Mouse (Mus musculus) right cerebral cortex, adult 18-20 months (tissue): Measurements from ENCODE around the gene Serping1.

ENCODE experiments used
- DNase-seq: peaks from one replicate; pipeline ENCODE4 v3.0.0; 2022; ENCODE audit warnings: mixed read lengths

Serping1 gene

DNA sequence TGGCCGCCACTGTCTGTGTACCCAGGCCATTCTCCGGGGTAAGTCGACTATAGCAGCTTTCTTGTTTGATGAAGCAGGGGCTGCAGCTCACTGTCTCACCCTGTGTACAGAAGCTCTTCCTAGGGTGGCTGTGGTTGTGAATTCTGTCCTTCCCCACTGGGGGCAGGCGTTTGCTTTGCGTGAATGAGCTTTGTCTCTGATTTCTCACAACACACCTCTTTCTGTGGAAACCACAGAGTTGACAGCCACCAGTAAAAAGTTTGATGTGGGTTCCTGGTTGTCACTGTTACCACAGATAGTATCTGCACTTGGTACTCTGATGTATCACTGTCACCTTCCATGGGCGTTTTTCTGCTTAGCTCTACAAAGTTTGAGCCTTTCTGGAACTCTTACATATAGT is 4.0 kb upstream of the Serping1 start:
- DNase-seq = no peak

DNA sequence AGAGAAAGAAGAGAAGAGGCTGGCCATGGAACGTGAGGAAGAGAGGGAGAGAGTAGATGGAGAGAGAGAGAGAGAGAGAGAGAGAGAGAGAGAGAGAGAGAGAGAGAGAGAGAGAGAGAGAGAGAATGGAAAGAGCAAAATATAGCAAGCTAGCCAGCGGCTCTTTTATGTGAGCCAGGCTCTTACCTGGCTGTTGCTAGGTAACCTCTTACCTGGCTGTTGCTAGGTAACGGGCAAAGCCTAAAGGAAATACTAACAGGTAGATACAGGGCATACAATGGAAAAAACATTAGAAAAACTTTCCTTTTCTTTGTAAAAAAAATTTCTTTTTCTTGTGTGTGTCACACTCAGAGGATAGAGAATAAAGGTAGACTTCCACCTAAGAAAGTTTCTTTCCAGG is 2.5 kb upstream of the Serping1 start:
- no peak for DNase-seq

DNA sequence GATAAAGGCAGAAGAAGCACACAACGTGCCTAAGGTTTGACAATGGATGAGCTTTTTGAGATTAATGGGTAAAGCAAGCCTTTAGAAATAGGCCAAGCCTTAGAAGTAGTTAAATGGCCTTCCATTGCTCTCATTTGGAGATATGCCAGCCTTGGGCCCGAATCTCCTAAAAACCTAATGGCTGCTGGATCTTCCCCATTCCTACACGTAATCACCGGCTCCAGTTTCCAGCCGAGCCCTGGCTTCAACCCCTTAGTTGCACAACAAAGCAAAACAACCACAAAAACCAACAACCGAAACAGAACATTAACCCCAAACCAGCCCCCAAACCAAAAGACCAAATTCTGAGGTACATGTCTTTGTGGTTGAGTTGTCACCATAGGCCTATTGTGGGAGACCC is 421 bp upstream of the Serping1 start:
- no peak for DNase-seq

DNA sequence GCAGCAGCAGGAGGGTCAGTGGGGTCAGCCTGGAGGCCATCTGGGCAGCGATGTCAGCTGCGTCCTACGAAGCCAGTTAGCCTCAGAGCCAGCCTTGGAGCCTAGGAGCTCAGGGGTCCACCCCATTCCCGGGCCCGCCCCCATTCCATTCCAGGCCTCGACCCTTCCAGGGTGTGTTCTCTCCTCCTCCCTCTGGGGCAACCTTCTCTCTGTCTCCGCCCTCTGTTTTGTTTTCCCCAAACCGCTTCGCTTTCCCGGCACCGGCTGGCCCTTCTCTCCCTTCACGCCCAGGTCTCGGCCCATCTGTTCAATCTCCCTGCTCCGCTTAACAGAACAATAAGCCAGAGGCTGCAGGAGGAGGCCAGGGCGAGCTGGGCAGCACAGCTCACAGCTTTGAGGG is 493 bp downstream of the Serping1 start:
- DNase-seq = no peak

DNA sequence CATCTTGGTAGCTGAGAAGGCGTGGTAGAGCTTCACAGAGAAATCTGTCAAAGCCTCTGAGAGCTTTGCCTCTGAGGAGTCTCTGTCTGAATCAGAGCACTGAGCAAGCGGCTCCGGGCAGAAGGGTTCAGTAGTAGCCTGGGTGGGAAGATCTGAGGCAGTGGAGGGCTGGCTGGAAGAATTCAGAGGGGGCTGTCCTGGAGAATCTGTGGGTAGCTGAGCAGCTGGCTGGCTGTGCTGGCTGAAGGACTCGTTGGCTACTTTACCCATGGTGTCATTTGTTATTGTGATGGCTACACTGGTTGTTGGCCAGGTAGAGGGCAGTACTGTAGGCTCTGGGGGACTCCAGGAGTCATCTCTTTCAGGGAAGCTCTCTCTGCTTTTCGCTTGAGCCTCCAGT is 2.0 kb downstream of the Serping1 start:
- no peak for DNase-seq

DNA sequence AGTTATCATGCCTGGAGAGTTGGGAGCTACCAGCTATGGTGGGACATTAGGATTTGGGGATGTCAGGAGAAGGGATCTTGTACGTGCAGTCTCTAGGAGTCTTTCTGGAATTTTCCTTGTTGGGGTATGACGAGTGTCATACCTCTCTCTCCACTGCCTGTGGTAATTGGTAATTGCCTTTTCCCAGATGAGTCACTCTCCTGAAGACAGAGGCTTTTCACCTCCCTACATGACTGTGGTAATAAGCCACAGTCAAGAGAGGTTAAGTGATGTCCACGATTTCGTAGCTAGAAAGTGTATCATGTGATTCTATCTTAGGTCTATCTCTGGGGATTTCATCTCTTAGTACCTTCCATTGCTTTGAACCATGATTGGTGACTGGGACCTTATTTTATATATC is 2.8 kb downstream of the Serping1 start:
- no peak for DNase-seq

DNA sequence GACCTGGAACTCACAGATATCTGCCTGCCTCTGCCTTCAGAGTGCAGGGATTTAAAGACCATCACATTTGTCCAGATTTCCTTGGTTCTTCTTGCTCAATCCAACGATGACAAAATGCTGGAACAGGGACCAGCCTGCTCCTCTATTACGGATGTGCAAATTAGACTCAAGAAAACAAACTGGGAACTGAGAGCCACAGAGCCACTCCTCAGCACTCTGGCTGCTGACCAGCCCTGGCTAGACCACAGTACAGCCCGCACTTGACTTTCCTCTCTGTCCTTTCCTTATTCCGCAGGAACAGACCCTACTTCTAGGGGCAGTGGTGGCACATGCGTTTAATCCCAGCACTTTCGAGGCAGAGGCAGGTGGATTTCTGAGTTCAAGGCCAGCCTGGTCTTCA is 4.7 kb downstream of the Serping1 start:
- no peak for DNase-seq

DNA sequence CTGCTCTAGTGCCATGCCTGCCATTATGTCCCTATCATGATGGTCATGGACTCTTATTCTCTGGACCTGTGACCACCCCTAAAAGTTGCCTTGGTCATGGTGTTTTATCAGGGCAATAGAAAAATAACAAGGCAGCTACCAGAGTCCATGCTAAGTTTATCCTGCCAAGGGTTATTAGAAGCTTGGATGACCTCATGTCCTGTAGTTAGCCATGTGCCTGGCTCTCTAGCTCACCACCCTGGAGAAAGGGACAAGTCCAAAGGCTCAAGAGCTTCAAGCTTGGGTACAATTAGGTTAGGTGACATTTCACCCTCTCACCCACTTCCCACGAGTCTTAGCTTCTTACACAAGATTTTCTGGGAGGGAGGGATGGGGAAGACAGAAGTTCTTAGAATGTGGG is 12.4 kb downstream of the Serping1 start:
- DNase-seq = no peak

DNA sequence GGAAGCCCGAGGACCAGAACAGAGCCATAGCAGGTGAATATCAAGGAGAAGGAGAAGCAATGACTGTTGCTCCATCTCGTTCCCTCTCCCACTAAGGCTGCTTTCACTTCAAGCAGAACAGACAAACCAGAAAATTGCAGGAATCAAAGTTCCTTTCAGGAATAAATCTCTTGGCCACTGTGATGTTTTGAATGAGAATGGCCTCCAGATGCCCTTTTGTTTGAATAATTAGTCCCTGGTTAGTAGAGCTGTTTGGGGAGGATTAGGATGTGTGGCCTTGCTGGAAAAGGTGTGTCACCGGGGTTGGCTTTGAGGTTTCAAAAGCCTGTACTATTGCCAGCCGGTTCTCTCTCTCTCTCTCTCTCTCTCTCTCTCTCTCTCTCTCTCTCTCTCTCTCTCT is 12.9 kb downstream of the Serping1 start:
- DNase-seq = no peak

DNA sequence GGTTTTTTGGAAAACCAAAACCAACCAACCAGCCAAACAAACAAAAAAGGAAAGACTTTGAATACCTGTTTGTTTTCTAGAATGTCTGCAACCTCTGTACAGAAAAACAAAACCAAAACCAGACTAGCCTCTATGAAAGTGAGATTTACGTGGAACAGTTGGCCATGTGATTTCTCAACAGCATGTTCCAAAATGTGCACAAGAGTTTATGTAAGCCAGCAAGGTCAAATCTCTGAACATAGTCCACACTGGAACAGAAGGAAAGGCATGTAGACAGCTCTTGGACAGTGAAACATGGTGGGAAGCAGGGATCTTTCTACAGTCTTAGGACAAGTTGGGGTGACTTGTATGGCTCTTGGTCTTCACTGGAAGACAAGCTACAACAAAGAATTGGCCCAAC is 13.4 kb downstream of the Serping1 start:
- DNase-seq = no peak

DNA sequence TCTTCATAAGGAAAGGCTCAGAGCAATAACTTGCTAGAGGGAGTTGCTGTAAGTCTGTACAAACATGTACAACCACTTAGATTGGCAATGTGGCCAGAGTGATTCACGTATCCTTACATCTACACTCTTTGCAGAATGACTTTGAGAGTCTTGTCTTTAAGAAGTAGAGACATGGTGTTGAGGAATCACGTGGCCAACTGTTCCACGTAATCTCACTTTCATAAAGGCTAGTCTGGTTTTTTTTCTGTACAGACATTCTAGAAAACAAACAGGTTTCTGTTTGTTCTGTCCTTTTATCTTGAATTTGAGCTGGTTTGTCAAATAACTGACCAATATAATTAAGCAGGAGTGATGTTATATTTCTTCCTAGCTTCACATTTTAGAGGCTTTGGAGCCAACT is 13.9 kb downstream of the Serping1 start:
- no peak for DNase-seq

DNA sequence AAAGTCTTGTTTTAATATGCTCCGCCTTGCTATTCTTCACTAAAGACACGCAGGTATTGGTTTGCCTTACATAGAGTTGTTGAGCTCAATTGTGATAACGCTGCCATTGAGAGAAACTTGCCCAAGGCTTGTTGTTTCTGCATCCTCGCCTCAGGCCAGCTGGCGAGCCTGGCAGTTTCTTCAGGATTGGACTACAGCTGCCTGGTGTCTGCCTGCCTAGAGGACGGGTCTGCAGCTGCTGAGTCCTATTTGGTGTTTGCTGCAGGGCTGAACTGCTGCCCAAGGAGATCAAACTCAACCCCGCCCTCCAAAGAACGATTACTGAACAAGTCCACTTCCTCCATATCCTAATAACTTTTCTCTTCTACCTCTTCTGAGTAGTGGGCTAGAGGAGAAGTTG is 14.5 kb downstream of the Serping1 start:
- no peak for DNase-seq

DNA sequence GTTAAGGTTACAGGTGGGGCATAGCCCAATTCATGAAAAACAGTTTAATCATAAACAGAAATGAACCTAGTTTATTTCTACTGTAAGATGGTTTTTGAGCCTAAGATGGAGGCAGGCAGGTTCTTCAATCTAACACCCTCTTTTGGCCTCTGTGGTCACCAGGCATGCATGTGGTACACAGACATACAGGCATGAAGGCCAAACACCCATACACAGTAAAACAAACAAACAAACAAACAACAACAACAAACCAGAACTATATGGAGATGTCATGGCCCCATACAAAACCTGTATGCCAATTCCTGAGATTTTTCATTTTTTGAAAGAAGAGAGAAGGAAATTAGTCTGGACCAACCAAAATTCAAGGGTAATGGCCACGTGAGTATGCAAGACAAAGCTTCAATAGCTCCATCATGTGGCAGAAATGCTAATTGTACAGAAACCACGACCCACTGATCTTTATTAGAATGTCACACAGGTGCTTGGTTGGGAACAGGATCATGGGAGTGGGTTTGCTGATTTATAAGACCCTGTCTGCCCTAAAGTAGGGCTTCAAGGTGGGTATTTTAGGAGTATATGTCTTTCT is 16.6 kb downstream of the Serping1 start:
- DNase-seq = no peak

DNA sequence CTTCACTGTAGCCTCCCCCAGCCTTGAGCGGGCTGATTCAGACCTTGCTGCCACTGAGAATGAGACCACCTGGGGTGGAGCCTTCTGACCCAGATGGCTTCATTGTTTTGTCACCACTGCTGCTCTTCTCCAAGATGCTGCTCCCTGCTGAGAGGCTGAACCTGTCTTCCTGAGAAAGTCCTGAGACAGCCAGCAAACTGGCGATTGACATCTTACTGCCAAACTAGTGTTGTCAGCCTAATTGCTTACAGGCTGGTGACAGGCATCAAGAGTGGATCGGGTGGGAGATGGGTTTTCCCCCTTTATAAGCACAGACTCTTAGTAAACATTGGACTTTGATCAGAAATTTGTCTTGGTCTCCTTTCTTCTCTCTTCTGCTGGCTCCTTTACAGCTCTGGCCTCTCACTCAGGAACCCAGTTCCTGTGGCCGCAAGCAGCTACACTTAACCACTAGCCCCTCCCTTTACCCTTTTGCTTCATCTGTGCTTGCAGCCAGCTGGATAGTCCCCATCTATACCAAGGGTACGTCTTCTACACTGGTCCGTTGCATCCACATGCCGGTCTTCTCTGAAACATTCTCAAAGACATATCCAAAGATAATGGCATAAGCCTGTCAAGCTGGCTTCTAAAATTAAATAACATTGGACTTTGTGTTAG is 18.1 kb downstream of the Serping1 start:
- DNase-seq = no peak

DNA sequence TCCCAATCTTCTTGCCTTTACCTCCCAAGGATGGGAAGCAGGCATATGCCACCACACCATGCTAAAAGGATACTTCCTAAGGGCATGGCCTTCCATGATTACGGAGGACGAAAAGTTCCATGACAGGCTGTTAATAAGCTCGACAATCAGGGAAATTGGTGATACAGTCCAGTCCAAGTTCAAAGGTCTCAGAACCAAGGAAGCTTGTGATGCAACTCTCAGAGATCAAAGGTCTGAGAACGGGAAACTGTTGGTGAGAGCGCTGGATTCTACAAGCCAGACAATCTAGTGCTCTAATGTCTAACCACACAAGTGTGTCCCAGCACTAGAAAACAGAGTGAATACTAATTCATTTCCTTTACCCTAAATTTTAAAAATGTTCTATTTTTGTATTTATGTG is 19.0 kb downstream of the Serping1 start:
- DNase-seq = no peak

DNA sequence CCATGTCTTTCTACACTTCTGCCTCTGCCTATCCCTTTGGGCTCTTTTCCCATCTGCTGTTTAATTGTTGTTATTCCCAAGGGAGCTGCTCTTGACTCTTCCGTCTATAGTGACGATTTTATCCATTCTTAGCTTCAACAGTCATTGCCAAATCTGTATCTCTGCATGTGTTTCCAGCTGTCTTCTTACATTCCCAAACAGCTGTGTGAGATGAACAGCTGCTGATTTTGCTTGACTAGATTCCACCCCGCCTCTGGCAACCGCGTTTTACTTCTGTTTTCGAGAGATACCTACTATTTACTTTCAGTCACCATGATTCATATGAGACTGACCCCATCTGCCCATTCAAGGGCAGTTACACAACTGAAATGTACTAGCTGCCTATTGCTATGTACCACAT is 25.1 kb downstream of the Serping1 start:
- DNase-seq = no peak

DNA sequence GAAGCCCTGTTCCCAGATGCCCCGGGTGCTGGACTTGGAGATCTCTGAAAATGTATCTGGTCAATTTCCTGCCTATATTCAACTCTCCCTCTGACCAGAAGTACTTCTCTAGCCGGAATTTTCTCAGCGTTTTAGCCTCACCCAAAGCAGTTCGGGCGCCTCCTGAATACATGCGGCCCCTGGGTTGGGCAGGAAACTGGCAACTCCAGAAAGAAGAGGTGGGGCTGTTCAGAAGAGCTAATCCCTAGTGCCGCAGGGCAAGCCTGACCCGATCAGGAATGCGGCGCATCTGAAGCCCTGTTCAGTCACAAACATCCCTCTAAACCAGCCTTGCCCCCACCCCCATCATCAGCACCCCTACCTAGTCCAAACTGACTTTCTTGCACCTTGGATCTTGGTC is 31.1 kb downstream of the Serping1 start:
- no peak for DNase-seq

DNA sequence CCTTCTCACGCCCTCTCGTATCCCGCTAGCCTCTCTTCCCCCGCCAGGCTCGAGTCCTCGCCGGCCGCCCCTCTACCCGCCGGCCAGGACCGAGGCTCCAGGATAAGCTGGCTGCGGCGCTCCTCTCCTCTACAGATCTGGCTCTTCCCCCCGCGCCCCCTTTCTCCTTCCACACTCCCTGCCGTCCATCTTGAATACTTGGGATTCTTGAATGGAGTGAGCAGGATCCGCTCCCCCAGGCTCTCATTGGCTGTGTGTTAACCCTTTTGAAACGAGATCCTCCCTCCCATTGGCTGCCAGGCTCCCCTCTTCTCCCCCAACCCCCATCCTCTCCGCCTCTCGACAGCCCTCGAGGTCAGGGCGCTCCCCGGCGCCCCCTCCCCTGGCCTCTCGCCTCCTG is 31.7 kb downstream of the Serping1 start, which contains the start of gene Gm19426:
Gm19426 (minus strand) TSS at position 95 of the 400 bp plus-strand sequence.
- DNase-seq = peak; percentile 62

DNA sequence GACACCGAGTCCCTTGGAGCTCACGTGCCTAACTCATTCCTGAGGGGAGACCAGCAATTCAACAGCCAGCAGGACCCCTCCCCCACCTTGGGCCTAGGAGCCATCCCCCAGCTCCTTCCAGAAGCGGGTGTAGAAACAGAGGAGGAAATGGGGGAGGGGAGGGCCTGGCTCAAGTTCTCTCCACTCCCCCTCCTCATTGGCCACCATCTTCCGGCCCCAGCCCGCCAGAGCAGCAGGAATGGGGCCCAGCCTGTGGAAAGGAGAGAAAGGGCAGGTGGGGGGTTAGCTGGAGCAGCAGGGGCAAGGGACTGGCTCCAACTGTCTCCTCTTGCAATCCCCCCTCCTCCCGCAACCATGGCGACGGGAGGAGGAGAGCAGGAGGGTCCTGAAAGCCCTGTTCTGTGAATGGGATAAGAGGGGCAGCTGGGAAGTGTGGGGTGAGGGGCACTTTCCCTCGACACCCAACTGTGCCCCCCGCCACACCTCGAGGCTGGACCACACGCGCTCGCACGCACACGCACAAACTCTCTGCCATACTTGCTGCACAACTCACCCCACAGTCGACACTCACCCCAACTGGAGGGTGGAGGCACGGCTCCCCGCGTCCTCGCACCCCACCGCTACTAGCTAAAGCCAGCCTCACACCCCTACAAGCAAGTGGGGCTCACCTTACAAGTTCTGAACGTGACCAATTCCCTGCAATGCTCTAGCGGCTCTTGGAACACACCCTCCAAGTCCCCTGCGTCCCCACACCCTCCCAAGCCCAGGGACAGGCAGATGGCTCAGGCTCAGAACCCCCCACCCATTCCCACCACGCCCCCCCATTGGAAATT is 32.6 kb downstream of the Serping1 start:
- DNase-seq = no peak

DNA sequence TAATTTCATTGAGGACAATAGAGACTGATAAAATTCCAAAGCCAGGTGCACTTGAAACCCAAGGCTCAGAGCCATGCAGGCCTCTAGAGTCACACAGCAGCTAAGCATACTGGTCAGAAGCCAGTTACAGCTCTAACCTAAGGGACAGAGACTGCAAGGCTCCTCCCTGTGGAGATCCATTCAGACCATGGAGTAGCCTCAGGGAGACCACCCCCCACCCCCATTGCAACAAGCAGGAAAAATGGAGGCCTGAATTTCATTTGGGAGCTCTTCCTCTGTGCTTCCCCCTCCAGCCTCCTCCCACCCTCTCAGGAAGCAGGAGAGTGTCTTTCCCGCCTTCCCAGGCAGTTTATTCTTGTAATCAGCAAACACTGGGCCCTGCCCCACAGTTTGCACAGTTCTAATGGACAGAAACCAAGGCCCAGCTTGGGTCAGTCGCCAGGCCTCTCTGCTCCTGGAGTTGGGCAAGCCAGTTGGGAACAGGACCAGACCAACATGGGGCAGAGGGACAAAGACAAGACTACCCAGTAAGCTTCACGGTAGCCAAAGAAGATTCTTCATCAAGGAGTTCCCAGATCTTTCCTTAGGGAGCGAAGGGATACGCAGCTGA is 33.3 kb downstream of the Serping1 start:
- DNase-seq = no peak

DNA sequence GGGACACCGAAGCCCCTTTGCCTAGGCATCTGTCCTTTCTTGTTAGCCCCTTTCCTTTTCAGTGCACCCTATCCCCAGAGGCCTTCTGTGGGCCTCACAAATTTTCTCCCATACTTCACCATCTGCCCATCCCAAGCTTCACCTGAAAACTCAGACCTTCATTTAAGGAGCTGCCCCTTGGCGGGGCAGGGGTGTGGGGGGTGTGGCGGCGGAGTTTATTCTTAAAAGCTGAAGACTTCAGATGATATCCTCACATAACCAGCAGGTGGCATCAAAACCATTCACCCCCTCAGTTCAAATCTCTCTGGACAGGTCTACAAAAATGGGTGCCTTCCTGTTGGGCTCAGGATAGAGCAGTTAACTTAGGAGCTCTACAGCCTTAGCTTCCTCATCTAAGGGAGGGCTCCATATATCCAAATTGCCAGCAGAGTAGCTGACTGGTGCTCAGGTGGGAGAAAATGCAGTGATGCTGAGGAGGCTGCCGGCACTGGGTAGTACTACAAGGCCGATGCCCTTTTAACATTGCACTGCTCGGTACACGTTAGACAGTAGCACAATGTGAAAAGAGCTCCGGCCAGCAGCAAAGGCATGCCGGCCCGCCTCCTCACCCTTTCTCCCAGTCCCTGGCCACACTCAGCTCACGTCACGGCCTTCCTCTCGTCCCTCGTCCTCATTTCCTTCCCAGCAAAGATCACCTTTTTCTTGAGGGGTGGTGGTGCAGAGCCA is 34.5 kb downstream of the Serping1 start:
- no peak for DNase-seq

DNA sequence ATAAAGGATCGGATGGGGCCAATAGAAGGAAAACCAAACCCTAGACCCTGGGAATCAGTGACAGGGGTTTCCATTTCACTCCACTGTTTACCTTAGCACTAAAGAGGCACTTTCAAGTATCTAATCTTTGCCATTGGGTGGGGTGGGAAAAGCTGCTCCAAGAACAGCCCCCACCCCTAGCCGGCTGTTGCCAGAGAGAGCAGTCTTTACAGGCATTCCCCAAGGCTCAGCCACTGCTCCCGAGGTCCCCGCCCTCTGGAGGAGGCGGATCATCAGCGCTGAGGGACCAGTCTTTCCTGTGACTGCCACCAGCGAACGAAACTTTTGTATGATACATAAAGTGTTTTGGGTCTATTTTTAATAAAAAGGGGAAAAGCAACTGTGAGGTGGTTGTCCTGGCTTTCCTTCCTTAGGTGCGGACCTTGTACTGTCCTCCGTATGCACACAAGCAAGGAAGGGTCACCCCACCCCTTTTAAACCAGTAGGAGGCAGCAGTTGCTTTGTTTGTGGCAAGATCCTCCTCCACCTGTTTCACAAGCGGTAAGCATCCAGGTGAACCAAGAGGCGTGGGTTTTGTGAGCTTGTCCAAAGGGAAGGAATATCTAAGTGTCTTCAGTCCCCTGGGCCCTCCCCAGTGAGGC is 36.9 kb downstream of the Serping1 start:
- no peak for DNase-seq
